Mouse (Mus musculus) CH12.LX (cell line): ENCODE data around the gene Gdpd5. TPM values are rescaled to one million over a fixed set of nuclear protein-coding genes. Genes with fewer than 3 reads are reported as not detected.

Source experiments
- DNase-seq: peaks from one replicate; pipeline ENCODE4 v3.0.0-alpha.2; 2013; ENCODE audit errors: extremely low read depth
- H3K27ac ChIP-seq: 2 replicates; pipeline ENCODE4 v1.5.1; 2012; ENCODE audit warnings: low read depth, mild to moderate bottlenecking, control low read depth, moderate library complexity; ENCODE audit not compliant: insufficient read depth
- H3K27me3 ChIP-seq: replicated peaks from 2 replicates; pipeline ENCODE3; 2012; ENCODE audit warnings: inconsistent platforms
- H3K36me3 ChIP-seq, 2 experiments: replicated peaks in 1 of 2; 2 replicates each; pipeline versions ENCODE3 to v1.6.1; 2012; ENCODE audit warnings: inconsistent platforms in 1 of 2, low read length in 1 of 2, mild to moderate bottlenecking in 1 of 2, mixed read lengths in 1 of 2, moderate library complexity in 1 of 2; ENCODE audit not compliant: control insufficient read depth in 1 of 2, insufficient read depth in 1 of 2
- H3K4me1 ChIP-seq, 2 experiments: 2 replicates each; pipeline ENCODE4 v1.6.1; 2012; ENCODE audit warnings: inconsistent platforms in 1 of 2, moderate library complexity in 1 of 2; ENCODE audit not compliant: insufficient read depth in 2 of 2, control insufficient read depth in 1 of 2
- H3K4me2 ChIP-seq: 2 replicates; pipeline ENCODE4 v1.6.1; 2012; ENCODE audit warnings: low read depth, mild to moderate bottlenecking, control low read depth; ENCODE audit not compliant: poor library complexity, insufficient read depth, severe bottlenecking
- H3K4me3 ChIP-seq, 3 experiments: fragments of 150-350 bp in 1 of 3; sonication (generic) in 1 of 3; replicated peaks in 1 of 3; 2 replicates each; pipeline versions ENCODE3 to v1.5.1; 2011 to 2012; ENCODE audit warnings: low read depth in 2 of 3, low read length in 2 of 3, mild to moderate bottlenecking in 2 of 3, moderate library complexity in 2 of 3, control low read depth in 1 of 3, improper control_type of control experiment in 1 of 3, inconsistent platforms in 1 of 3, mixed read lengths in 1 of 3; ENCODE audit not compliant: poor library complexity in 1 of 3
- H3K79me2 ChIP-seq: replicated peaks from 2 replicates; pipeline ENCODE4 v1.6.1; 2012; ENCODE audit warnings: mild to moderate bottlenecking, moderate library complexity; ENCODE audit not compliant: control insufficient read depth, poor library complexity, insufficient read depth, severe bottlenecking; ENCODE audit errors: extremely low read depth
- H3K9ac ChIP-seq: 2 replicates; pipeline ENCODE4 v1.6.1; 2012; ENCODE audit warnings: low read depth, mild to moderate bottlenecking, control low read depth, moderate library complexity; ENCODE audit not compliant: insufficient read depth
- H3K9me3 ChIP-seq: replicated peaks from 2 replicates; pipeline ENCODE3; 2012; ENCODE audit warnings: low read length, inconsistent platforms, mixed read lengths
- CTCF ChIP-seq, 2 experiments: IDR thresholded peaks in 1 of 2; conservative IDR thresholded peaks in 1 of 2; 2 replicates each; pipeline ENCODE4 v1.5.1; 2011 to 2012; ENCODE audit warnings: low read depth in 2 of 2, low read length in 2 of 2, improper control_type of control experiment in 1 of 2, inconsistent platforms in 1 of 2, mild to moderate bottlenecking in 1 of 2, moderate library complexity in 1 of 2
- E2F4 ChIP-seq: IDR thresholded peaks from 2 replicates; pipeline ENCODE4 v1.6.1; 2011; ENCODE audit warnings: low read depth, low read length, improper control_type of control experiment; ENCODE audit not compliant: insufficient replicate concordance
- EP300 ChIP-seq: IDR thresholded peaks from 2 replicates; pipeline ENCODE4 v1.6.1; 2011; ENCODE audit warnings: low read length, improper control_type of control experiment
- HCFC1 ChIP-seq: IDR thresholded peaks from 2 replicates; pipeline ENCODE4 v1.6.1; 2012; ENCODE audit warnings: low read depth, mild to moderate bottlenecking, inconsistent platforms, low read length, improper control_type of control experiment
- IRF4 ChIP-seq: IDR thresholded peaks from 2 replicates; pipeline ENCODE4 v1.6.1; 2014; ENCODE audit warnings: low read depth, mild to moderate bottlenecking, inconsistent platforms, low read length, improper control_type of control experiment
- JUN ChIP-seq: IDR thresholded peaks from 2 replicates; pipeline ENCODE4 v1.6.1; 2011; ENCODE audit warnings: low read depth, mild to moderate bottlenecking, low read length, improper control_type of control experiment, moderate library complexity; ENCODE audit not compliant: insufficient read depth
- KAT2A ChIP-seq: IDR thresholded peaks from 2 replicates; pipeline ENCODE4 v1.6.1; 2012; ENCODE audit warnings: low read length, improper control_type of control experiment, inconsistent platforms; ENCODE audit not compliant: insufficient replicate concordance
- MAFK ChIP-seq: IDR thresholded peaks from 2 replicates; pipeline ENCODE4 v1.6.1; 2011; ENCODE audit warnings: low read length, improper control_type of control experiment; ENCODE audit not compliant: insufficient replicate concordance
- MAX ChIP-seq: IDR thresholded peaks from 2 replicates; pipeline ENCODE4 v1.6.1; 2011; ENCODE audit warnings: low read length, improper control_type of control experiment
- MAZ ChIP-seq: IDR thresholded peaks from 2 replicates; pipeline ENCODE4 v1.6.1; 2012; ENCODE audit warnings: low read depth, mild to moderate bottlenecking, inconsistent platforms, low read length, improper control_type of control experiment, moderate library complexity
- MXI1 ChIP-seq: IDR thresholded peaks from 2 replicates; pipeline ENCODE4 v1.6.1; 2011; ENCODE audit warnings: mild to moderate bottlenecking, low read depth, low read length, improper control_type of control experiment
- MYC ChIP-seq: IDR thresholded peaks from 2 replicates; pipeline ENCODE4 v1.6.1; 2011; ENCODE audit warnings: low read depth, mild to moderate bottlenecking, improper control_type of control experiment, low read length
- NELFE ChIP-seq: IDR thresholded peaks from 2 replicates; pipeline ENCODE4 v1.6.1; 2011; ENCODE audit warnings: low read depth, low read length, improper control_type of control experiment
- POLR2A ChIP-seq: IDR thresholded peaks from 2 replicates; pipeline ENCODE4 v1.6.1; 2011; ENCODE audit warnings: low read depth, mild to moderate bottlenecking, improper control_type of control experiment, low read length
- POLR2AphosphoS2 ChIP-seq: IDR thresholded peaks from 2 replicates; pipeline ENCODE4 v1.6.1; 2011; ENCODE audit warnings: low read depth, low read length, improper control_type of control experiment
- SIN3A ChIP-seq: IDR thresholded peaks from 2 replicates; pipeline ENCODE4 v1.6.1; 2012; ENCODE audit warnings: low read length, improper control_type of control experiment, inconsistent platforms
- SMC3 ChIP-seq: IDR thresholded peaks from 2 replicates; pipeline ENCODE4 v1.6.1; 2011; ENCODE audit warnings: low read depth, low read length, improper control_type of control experiment
- TBP ChIP-seq: conservative IDR thresholded peaks from 2 replicates; pipeline ENCODE4 v1.6.1; 2011; ENCODE audit warnings: low read depth, low read length, improper control_type of control experiment
- USF1 ChIP-seq: IDR thresholded peaks from 2 replicates; pipeline ENCODE4 v1.6.1; 2014; ENCODE audit warnings: low read depth, mild to moderate bottlenecking, inconsistent platforms, low read length, improper control_type of control experiment
- USF2 ChIP-seq: conservative IDR thresholded peaks from 2 replicates; pipeline ENCODE4 v1.6.1; 2011; ENCODE audit warnings: low read depth, low read length, improper control_type of control experiment
- ZKSCAN1 ChIP-seq: IDR thresholded peaks from 2 replicates; pipeline ENCODE4 v1.6.1; 2012; ENCODE audit warnings: low read depth, inconsistent platforms, low read length, improper control_type of control experiment, borderline replicate concordance
- ZMIZ1 ChIP-seq: IDR thresholded peaks from 2 replicates; pipeline ENCODE4 v1.6.1; 2012; ENCODE audit warnings: low read depth, mild to moderate bottlenecking, inconsistent platforms, low read length, improper control_type of control experiment
- ZNF384 ChIP-seq: IDR thresholded peaks from 2 replicates; pipeline ENCODE4 v1.6.1; 2012; ENCODE audit warnings: low read depth, low read length, improper control_type of control experiment, inconsistent platforms
- dilution Hi-C: fragments of 300-500 bp; cut with MboI; formaldehyde crosslinking; loops from 2 replicates; pipeline ENCODE4 v1.14.3; 2020; ENCODE audit warnings: low sequenced_read_pairs; ENCODE audit not compliant: extremely low pct_unique_long_range_greater_than_20kb, extremely low pct_ligation_motif_present
- in situ Hi-C: fragments of 300-500 bp; cut with MboI; formaldehyde crosslinking; loops from 3 replicates; pipeline ENCODE4 v1.14.3; 2019; ENCODE audit warnings: low sequenced_read_pairs, low pct_ligation_motif_present, low pct_unique_long_range_greater_than_20kb, mixed read lengths
- polyA plus RNA-seq: library from polyadenylated mRNA; unstranded; fragments of >175 nt; gene quantifications from 2 replicates; pipeline ENCODE4 v1.2.1, GENCODE M21; 2012; ENCODE audit warnings: low read depth; ENCODE audit not compliant: insufficient read length
- total RNA-seq, 2 experiments: library from RNA; depleted of rRNA; stranded (reverse); fragments of 300-350 nt in 1 of 2; fragments of >200 nt in 1 of 2; gene quantifications; 2 replicates each; pipeline ENCODE4 v1.2.3; 2012 to 2014

Gene Gdpd5
- total and polyA plus RNA-seq, 3 experiments: 2.4 to 9.1 (median 9.0) TPM

- TF ChIP-seq E2F4: peak; percentile 86; the same call in 1 of the 2 replicates
- 0 out of 2 replicates have a peak, but pooled peaks have one; percentile 16 for TF ChIP-seq MAFK
Observed at GRCm38 (mm10) chr7:99483271-99483923, 102.2 kb downstream of the Gdpd5 start, which contains the start of gene Rps3 (continued).

GRCm38 (mm10) chr7:99483924-99484319 is 102.7 kb downstream of the Gdpd5 start:
- peak overlapping the region in 2 of 3 experiments; percentile 31 to 88 for H3K4me3 ChIP-seq
- H3K36me3 ChIP-seq: peaks cover 35 to 39% of the 10 kb centered on the region in 2 experiments
- peaks cover 6% of the 10 kb centered on the region for H3K27me3 ChIP-seq
- no peak overlapping the region for H3K27ac ChIP-seq
- no peak for DNase-seq
- H3K9ac ChIP-seq: peak overlapping the region; percentile 55; the same call in 1 of the 2 replicates
- H3K79me2 ChIP-seq: peaks cover 45% of the 10 kb centered on the region
- TF ChIP-seq SIN3A (0 out of 2 replicates have a peak, but pooled peaks have one; percentile 9), NELFE (no peak)
- TF ChIP-seq, all 38 proteins: peak for 1
- peak overlapping the region; percentile 68 for H3K4me2 ChIP-seq
- in situ Hi-C loops: no loop called here
- dilution Hi-C loops: no loop called here
- peaks cover 19 to 35% of the 10 kb centered on the region in 2 experiments for H3K4me1 ChIP-seq
- no peaks in the 10 kb centered on the region for H3K9me3 ChIP-seq

- dilution Hi-C loops (no loop called here), in situ Hi-C loops (no loop called here)
- Histone ChIP-seq H3K27ac (no peak overlapping the region), H3K9ac (no peak overlapping the region), H3K4me3 (no peak overlapping the region), H3K27me3 (peaks cover 6% of the 10 kb centered on the region), H3K4me1 (peaks cover 14 to 27% of the 10 kb centered on the region in 2 experiments; a peak in 3 of 4 replicates), H3K9me3 (no peaks in the 10 kb centered on the region), H3K36me3 (peaks cover 28 to 32% of the 10 kb centered on the region in 2 experiments), H3K79me2 (peaks cover 38% of the 10 kb centered on the region), H3K4me2 (no peak overlapping the region)
- no peak for TF ChIP-seq KAT2A
- TF ChIP-seq EP300: no peak
- TF ChIP-seq USF2: no peak
- TF ChIP-seq USF1: no peak
- no peak for TF ChIP-seq POLR2A
- no peak for TF ChIP-seq MYC
- TF ChIP-seq JUN: no peak
- no peak for TF ChIP-seq ZKSCAN1
- TF ChIP-seq MXI1: no peak
- no peak for TF ChIP-seq SIN3A
- TF ChIP-seq ZNF384: no peak
- no peak for TF ChIP-seq CTCF (conservative IDR thresholded peaks at IDR 0.05 in 1 of 2, IDR thresholded peaks at IDR 0.05 in 1 of 2; ENCODE audit: low read depth in 2 of 2, low read length in 2 of 2)
- TF ChIP-seq IRF4: no peak
- no peak for TF ChIP-seq MAX
- no peak for TF ChIP-seq MAZ
- no peak for TF ChIP-seq SMC3
- TF ChIP-seq POLR2AphosphoS2: no peak
- TF ChIP-seq HCFC1: no peak
- no peak for TF ChIP-seq ZMIZ1
- TF ChIP-seq TBP: no peak
- DNase-seq: no peak
Observed at GRCm38 (mm10) chr7:99484679-99485078, 103.5 kb downstream of the Gdpd5 start.
